Mouse (Mus musculus): ENCODE data around the gene Tma16. TPM values are rescaled to one million over a fixed set of nuclear protein-coding genes. Genes with fewer than 3 reads are reported as not detected.
A peak's percentile ranks its signal among the peaks of the same experiment; 100 is the strongest.

Gene Tma16
- total RNA-seq, 1 experiment from 2014 or later, result 50.4 TPM

DNA sequence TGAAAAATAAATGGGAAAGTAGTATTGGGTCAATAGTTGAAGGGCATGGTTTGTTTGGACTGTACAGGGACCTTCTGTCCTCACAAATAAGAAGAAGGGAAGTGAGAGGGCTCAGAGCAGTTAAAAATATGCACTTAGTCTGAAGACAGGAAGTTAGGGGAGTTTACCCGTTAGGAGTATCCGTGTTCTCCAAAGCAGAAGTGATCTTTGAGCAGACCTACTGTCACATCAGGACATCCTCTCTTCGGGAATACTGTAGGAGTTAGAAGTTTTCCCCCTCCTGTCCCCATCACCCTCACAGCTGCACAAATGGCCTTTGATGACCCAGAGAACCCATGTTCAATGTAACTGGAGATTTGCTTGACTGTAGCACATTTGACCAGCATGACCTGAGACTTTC is 48.4 kb downstream of the Tma16 start:
- ATAC-seq (replicated peaks in 1 of 2; ENCODE audit: insufficient read depth in 1 of 2, low FRiP score in 2 of 2, low TSS enrichment in 1 of 2, low read depth in 1 of 2, poor library complexity in 2 of 2, severe bottlenecking in 2 of 2), result peak; percentile 43 to 46; a peak in 3 of 4 replicates

DNA sequence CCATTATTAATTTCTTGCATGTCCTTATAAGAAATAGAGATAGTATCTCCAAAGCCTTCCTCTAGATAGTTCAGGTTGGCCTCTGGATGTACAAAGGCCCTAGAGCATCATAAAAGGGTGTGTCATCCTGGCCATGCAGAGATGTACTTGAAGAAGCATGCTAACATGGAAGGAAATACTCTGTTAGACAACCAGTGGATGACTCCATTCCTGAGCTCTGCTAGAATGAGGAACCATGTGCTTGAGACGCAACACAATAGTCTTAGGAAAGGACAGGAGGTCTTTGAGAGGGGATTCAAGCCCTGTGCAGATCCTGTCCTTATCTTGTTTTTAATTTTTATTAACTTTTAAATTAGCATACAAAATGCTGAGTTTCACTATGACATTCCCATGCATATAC is 49.5 kb downstream of the Tma16 start:
- no peak; a peak in 1 of 4 replicates for ATAC-seq (replicated peaks in 1 of 2; ENCODE audit: insufficient read depth in 1 of 2, low FRiP score in 2 of 2, low TSS enrichment in 1 of 2, low read depth in 1 of 2, poor library complexity in 2 of 2, severe bottlenecking in 2 of 2)

DNA sequence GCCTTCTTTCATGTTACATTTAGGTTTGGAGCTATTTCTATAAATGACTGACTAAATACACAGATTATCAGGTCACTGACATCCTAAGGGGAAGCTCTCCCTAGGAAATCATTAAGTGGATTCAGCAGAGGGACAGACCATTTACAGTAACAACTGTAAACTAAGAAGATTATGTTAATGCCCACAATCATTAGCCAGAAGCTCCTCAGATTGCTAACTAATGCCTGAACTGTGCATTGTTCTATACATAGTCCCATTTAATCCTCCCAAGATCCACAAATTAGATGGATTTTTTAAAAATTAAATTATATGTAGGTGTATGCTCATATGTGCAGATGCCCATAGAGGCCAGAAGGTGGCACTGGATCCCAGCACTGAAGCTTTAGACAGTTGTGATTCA is 52.8 kb downstream of the Tma16 start:
- ATAC-seq (replicated peaks in 1 of 2; ENCODE audit: insufficient read depth in 1 of 2, low FRiP score in 2 of 2, low TSS enrichment in 1 of 2, low read depth in 1 of 2, poor library complexity in 2 of 2, severe bottlenecking in 2 of 2), result no peak

DNA sequence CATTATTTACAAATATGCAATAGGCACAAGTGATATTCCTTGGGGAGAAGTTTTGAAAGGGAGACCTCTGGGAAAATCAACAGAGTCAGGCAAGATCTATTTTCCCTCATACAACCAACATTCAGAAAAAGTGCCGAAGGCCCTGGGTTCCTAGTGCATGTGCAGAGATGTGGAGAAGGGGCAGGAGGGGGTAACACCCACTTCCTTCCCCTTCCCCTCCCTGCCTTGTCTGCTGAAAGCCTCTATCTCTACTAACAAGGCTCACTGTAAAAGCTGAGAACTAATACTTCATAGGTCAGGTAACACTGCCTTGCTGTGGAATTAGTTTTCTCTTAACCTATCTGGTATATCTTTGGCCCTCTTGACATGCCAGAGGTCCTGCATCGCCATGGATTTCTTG is 55.7 kb downstream of the Tma16 start:
- peak; percentile 84 to 93 for ATAC-seq (replicated peaks in 1 of 2; ENCODE audit: insufficient read depth in 1 of 2, low FRiP score in 2 of 2, low TSS enrichment in 1 of 2, low read depth in 1 of 2, poor library complexity in 2 of 2, severe bottlenecking in 2 of 2)

Other genes starting within 250 kb of the Tma16 start
- not detected in 2 replicates for gene Tktl2, start 25.2 kb upstream of the Tma16 start, total RNA-seq (2017)
- gene Npy5r, start 201.6 kb upstream of the Tma16 start, total RNA-seq (2017), result not detected in 2 replicates
- gene Npy1r, start 210.7 kb upstream of the Tma16 start, total RNA-seq (2017), result not detected in 2 replicates

Data from hematopoietic stem cell, adult 5-6 weeks (primary cell).